Mouse (Mus musculus) heart, adult 8-10 months (tissue): ENCODE data around the gene Galc. TPM values are rescaled to one million over a fixed set of nuclear protein-coding genes. Genes with fewer than 3 reads are reported as not detected.

Source experiments
- DNase-seq: peaks from one replicate; pipeline ENCODE4 v3.0.0; 2022; ENCODE audit warnings: low spot score
- total RNA-seq, 4 experiments: library from RNA; stranded (reverse); gene quantifications; 2 replicates each; pipeline ENCODE4 v1.2.4; 2022

Gene Galc
- total RNA-seq, 4 experiments from 2014 or later = 7.6 to 9.6 (median 8.0) TPM

- DNase-seq = peak; percentile 26
Observed at GRCm38 (mm10) chr12:98181729-98182128, 77.5 kb downstream of the Galc start.

GRCm38 (mm10) chr12:98180807-98181206 lies 78.5 kb downstream of the Galc start:
- DNase-seq = no peak

- DNase-seq = no peak
Observed at GRCm38 (mm10) chr12:98180235-98180800, 78.9 kb downstream of the Galc start.

GRCm38 (mm10) chr12:98179496-98179895 lies 79.8 kb downstream of the Galc start:
- DNase-seq = no peak

GRCm38 (mm10) chr12:98176632-98177031 lies 82.6 kb downstream of the Galc start:
- no peak for DNase-seq

- DNase-seq = no peak
Observed at GRCm38 (mm10) chr12:98161901-98162300, 97.4 kb downstream of the Galc start.

GRCm38 (mm10) chr12:98160867-98161266 lies 98.4 kb downstream of the Galc start:
- DNase-seq = no peak

Other genes with a start within 250 kb of the Galc start
- gene Gpr65, start 9.2 kb upstream of the Galc start, total RNA-seq = under 1 TPM; 0.28 to 0.43 (median 0.35) TPM